Mouse (Mus musculus): Measurements from ENCODE around the gene Lrrfip1. TPM values are rescaled to one million over a fixed set of nuclear protein-coding genes. Genes with fewer than 3 reads are reported as not detected.

The Lrrfip1 gene
- total and polyA plus RNA-seq, 2 experiments from 2014 or later, result 52.4 to 62.0 TPM

- no peak overlapping the region for H3K4me2 ChIP-seq (ENCODE audit: low read depth)
- WGBS, result 95% methylated on average over 2 of the region's 2 CpGs
- no peak overlapping the region for H3K4me3 ChIP-seq (ENCODE audit: low read depth, low read length)
- no peaks in the 10 kb centered on the region for H3K4me1 ChIP-seq (ENCODE audit: insufficient read depth)
- DNase-seq (no peak), ATAC-seq (no peak)
- H3K27me3 ChIP-seq (ENCODE audit: insufficient read depth, low read length), result no peaks in the 10 kb centered on the region
- no peaks in the 10 kb centered on the region for H3K36me3 ChIP-seq (ENCODE audit: insufficient read depth)
- no peak for TF ChIP-seq CTCF (IDR thresholded peaks at IDR 0.05; ENCODE audit: low read depth)
- H3K9ac ChIP-seq, result no peak overlapping the region
- no peak overlapping the region for H3K27ac ChIP-seq (ENCODE audit: low read depth, low read length)
- no peaks in the 10 kb centered on the region for H3K9me3 ChIP-seq (ENCODE audit: low read length)
Measured at GRCm38 (mm10) chr1:91010716-91011115, 12.2 kb downstream of the Lrrfip1 start.

DNA sequence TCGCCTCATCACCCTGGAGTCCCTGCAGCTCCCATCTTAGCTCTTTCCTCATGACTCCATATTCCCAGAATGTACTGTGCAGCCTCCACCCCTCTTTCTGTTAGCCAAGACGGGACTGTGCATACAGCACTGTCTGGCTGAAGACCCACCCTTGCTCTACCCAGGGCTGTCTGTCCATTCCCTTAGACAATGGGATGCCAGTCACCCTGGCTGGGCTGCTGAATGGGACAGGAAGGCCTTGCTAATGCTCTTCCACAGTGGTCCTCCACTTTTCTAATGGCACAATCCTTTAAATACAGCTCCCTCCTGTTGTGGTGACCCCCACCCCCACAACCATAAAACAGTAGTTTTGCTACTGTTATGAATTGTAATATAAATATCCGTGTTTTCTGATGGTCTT, 12.8 kb downstream of the Lrrfip1 start:
- Histone ChIP-seq H3K4me2 (ENCODE audit: low read depth) (no peak overlapping the region), H3K4me3 (ENCODE audit: low read depth, low read length) (no peak overlapping the region), H3K9me3 (ENCODE audit: low read length) (no peaks in the 10 kb centered on the region), H3K4me1 (ENCODE audit: insufficient read depth) (no peaks in the 10 kb centered on the region), H3K9ac (no peak overlapping the region), H3K27me3 (ENCODE audit: insufficient read depth, low read length) (no peaks in the 10 kb centered on the region), H3K27ac (ENCODE audit: low read depth, low read length) (no peak overlapping the region), H3K36me3 (ENCODE audit: insufficient read depth) (no peaks in the 10 kb centered on the region)
- TF ChIP-seq CTCF (IDR thresholded peaks at IDR 0.05; ENCODE audit: low read depth), result no peak
- DNase-seq, result no peak
- ATAC-seq, result no peak
- WGBS, result 86% methylated on average over 3 of the region's 3 CpGs

- Histone ChIP-seq H3K4me1 (ENCODE audit: insufficient read depth) (no peaks in the 10 kb centered on the region), H3K27me3 (ENCODE audit: insufficient read depth, low read length) (no peaks in the 10 kb centered on the region), H3K4me2 (ENCODE audit: low read depth) (no peak overlapping the region), H3K9me3 (ENCODE audit: low read length) (no peaks in the 10 kb centered on the region), H3K9ac (no peak overlapping the region), H3K4me3 (ENCODE audit: low read depth, low read length) (no peak overlapping the region), H3K36me3 (ENCODE audit: insufficient read depth) (no peaks in the 10 kb centered on the region), H3K27ac (ENCODE audit: low read depth, low read length) (no peak overlapping the region)
- DNase-seq (no peak), ATAC-seq (no peak)
- 71% methylated on average over 3 of the region's 3 CpGs for WGBS
- TF ChIP-seq CTCF (IDR thresholded peaks at IDR 0.05; ENCODE audit: low read depth), result no peak
Measured at GRCm38 (mm10) chr1:91013803-91014202, 15.3 kb downstream of the Lrrfip1 start.

DNA sequence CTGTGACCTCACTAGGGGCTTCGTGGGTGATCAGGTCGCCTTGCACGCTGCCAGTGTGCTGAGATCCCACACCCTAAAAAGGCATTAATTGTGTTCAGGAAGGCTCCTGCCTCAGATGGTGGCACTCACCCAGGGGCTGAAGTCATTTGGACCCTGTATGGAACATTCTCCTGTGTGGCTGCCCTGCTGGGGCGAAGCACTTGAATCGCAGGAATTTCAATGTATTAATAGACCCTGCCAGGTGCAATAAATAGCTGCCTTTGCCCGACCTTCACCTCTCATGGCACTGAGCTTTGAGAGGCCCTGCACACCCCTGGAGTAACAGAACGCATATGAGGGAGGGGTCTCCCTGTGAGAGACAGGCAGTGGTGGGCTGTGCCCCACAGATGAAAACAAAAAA, 17.0 kb downstream of the Lrrfip1 start:
- Histone ChIP-seq H3K9me3 (ENCODE audit: low read length) (no peaks in the 10 kb centered on the region), H3K4me1 (ENCODE audit: insufficient read depth) (no peaks in the 10 kb centered on the region), H3K36me3 (ENCODE audit: insufficient read depth) (no peaks in the 10 kb centered on the region), H3K27me3 (ENCODE audit: insufficient read depth, low read length) (no peaks in the 10 kb centered on the region), H3K9ac (no peak overlapping the region), H3K4me2 (ENCODE audit: low read depth) (no peak overlapping the region), H3K27ac (ENCODE audit: low read depth, low read length) (no peak overlapping the region), H3K4me3 (ENCODE audit: low read depth, low read length) (no peak overlapping the region)
- no peak for TF ChIP-seq CTCF (IDR thresholded peaks at IDR 0.05; ENCODE audit: low read depth)
- DNase-seq, result no peak
- ATAC-seq, result no peak
- WGBS, result 58% methylated on average over 7 of the region's 7 CpGs

DNA sequence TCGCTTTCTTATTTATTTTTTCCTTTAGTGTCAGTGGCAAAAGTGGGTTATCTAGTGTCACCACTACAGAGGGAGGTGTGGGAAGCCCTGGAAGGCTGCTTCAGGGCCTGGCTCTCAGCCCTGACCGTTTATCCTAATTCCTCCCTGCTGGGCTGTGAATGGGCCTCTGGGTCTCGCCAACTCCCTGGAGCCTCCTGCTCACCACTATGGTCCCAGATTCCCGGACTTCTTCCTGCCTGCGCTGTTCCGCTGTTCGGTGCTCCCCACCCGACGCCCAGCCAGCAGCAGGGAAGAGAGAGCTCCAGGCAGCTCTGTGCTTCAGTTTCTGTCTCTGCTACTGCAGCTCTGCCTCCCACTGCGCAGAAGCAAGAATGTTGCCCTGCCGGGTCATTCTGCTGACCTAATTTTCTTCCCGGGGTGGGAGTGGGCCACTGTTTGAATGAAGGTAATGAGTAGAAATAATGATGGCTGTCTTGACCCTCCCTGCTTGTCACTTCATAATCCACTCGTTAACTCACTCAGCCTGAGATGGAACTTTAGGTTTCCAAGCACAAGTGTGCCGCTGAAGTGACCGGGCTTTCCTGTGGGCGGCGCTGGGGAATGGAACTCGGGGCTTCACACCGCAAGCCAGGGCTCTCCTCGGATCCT, 18.7 kb downstream of the Lrrfip1 start:
- ATAC-seq, result peak; percentile 77
- no peaks in the 10 kb centered on the region for H3K9me3 ChIP-seq (ENCODE audit: low read length)
- H3K36me3 ChIP-seq (ENCODE audit: insufficient read depth), result no peaks in the 10 kb centered on the region
- H3K4me3 ChIP-seq (ENCODE audit: low read depth, low read length), result no peak overlapping the region
- peak; percentile 25 for DNase-seq
- 7% methylated on average over 20 of the region's 20 CpGs for WGBS
- no peak overlapping the region for H3K9ac ChIP-seq
- peak overlapping the region; percentile 26 for H3K4me2 ChIP-seq (ENCODE audit: low read depth)
- H3K27me3 ChIP-seq (ENCODE audit: insufficient read depth, low read length), result no peaks in the 10 kb centered on the region
- H3K27ac ChIP-seq (ENCODE audit: low read depth, low read length), result no peak overlapping the region; the same call in 1 of the 2 replicates
- H3K4me1 ChIP-seq (ENCODE audit: insufficient read depth), result no peaks in the 10 kb centered on the region
- TF ChIP-seq CTCF (IDR thresholded peaks at IDR 0.05; ENCODE audit: low read depth), result 0 out of 2 replicates have a peak, but pooled peaks have one; percentile 11

- Histone ChIP-seq H3K4me2 (ENCODE audit: low read depth) (no peak overlapping the region), H3K9me3 (ENCODE audit: low read length) (no peaks in the 10 kb centered on the region), H3K27ac (ENCODE audit: low read depth, low read length) (no peak overlapping the region), H3K27me3 (ENCODE audit: insufficient read depth, low read length) (no peaks in the 10 kb centered on the region), H3K4me1 (ENCODE audit: insufficient read depth) (no peaks in the 10 kb centered on the region), H3K9ac (no peak overlapping the region), H3K36me3 (ENCODE audit: insufficient read depth) (no peaks in the 10 kb centered on the region), H3K4me3 (ENCODE audit: low read depth, low read length) (no peak overlapping the region)
- DNase-seq (no peak), ATAC-seq (no peak)
- WGBS, result 96% methylated on average over 2 of the region's 2 CpGs
- TF ChIP-seq CTCF (IDR thresholded peaks at IDR 0.05; ENCODE audit: low read depth), result no peak
Measured at GRCm38 (mm10) chr1:91019346-91019745, 20.8 kb downstream of the Lrrfip1 start.

DNA sequence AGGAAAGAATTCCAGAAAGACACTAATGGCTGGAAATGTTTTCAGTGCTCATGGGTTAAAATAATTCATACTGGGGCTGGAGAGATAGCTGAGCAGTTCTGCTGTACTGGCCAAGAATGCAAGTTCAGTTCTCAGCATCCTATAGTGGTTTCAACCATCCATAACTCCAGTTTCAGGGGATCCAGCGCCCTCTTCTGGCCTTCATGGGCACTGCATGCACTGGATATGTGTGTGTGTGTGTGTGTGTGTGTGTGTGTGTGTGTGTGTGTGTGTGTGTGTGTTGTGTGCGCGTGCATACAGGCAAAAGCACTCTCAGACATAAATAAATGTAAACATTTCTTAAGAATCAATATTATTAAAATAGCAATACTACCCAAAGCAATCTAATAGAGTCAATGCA, 22.8 kb downstream of the Lrrfip1 start:
- WGBS, result 61% methylated on average over 3 of the region's 3 CpGs
- no peaks in the 10 kb centered on the region for H3K36me3 ChIP-seq (ENCODE audit: insufficient read depth)
- TF ChIP-seq CTCF (IDR thresholded peaks at IDR 0.05; ENCODE audit: low read depth), result peak; percentile 60
- no peak overlapping the region for H3K9ac ChIP-seq
- H3K4me1 ChIP-seq (ENCODE audit: insufficient read depth), result no peaks in the 10 kb centered on the region
- H3K9me3 ChIP-seq (ENCODE audit: low read length), result 0 out of 2 replicates have a peak, but pooled peaks cover 2% of the 10 kb centered on the region
- no peak overlapping the region for H3K4me2 ChIP-seq (ENCODE audit: low read depth)
- H3K27me3 ChIP-seq (ENCODE audit: insufficient read depth, low read length), result no peaks in the 10 kb centered on the region
- no peak overlapping the region for H3K27ac ChIP-seq (ENCODE audit: low read depth, low read length)
- no peak for ATAC-seq
- no peak for DNase-seq
- no peak overlapping the region for H3K4me3 ChIP-seq (ENCODE audit: low read depth, low read length)
